Mouse (Mus musculus) bone marrow macrophage, adult 2 months (primary cell): ENCODE measurements around the gene Elovl2.

Source experiments
- CTCF ChIP-seq: IDR thresholded peaks from 2 replicates; pipeline ENCODE4 v1.5.1; 2012; ENCODE audit warnings: low read depth, mild to moderate bottlenecking, low read length, moderate library complexity
- POLR2A ChIP-seq: IDR thresholded peaks from 2 replicates; pipeline ENCODE4 v1.6.1; 2012; ENCODE audit warnings: mild to moderate bottlenecking, low read depth, low read length, borderline replicate concordance

GRCm38 (mm10) chr13:41241557-41241956 is 21.4 kb upstream of the Elovl2 start:
- TF ChIP-seq CTCF (no peak), POLR2A (no peak)
